Mouse (Mus musculus) limb, embryonic 13.5 days (tissue): ENCODE data around the gene Sema6c. TPM values are rescaled to one million over a fixed set of nuclear protein-coding genes. Genes with fewer than 3 reads are reported as not detected.

Experiments used
- ATAC-seq: fragments of 200-750 bp; cut with Nextera tagmentation; 2 replicates; pipeline ENCODE4 v1.8.0; 2017; ENCODE audit warnings: low read depth, moderate number of reproducible peaks, moderate TSS enrichment; ENCODE audit not compliant: low FRiP score
- H3K27ac ChIP-seq: fragments of 300-500 bp; sonication (generic); 2 replicates; pipeline ENCODE4 v1.5.1; 2015; ENCODE audit warnings: inconsistent platforms, mild to moderate bottlenecking, moderate library complexity
- H3K27me3 ChIP-seq: fragments of 300-500 bp; sonication (generic); 2 replicates; pipeline ENCODE4 v1.6.1; 2015; ENCODE audit warnings: mild to moderate bottlenecking, inconsistent platforms
- H3K36me3 ChIP-seq: fragments of 300-500 bp; sonication (generic); 2 replicates; pipeline ENCODE4 v1.6.1; 2015; ENCODE audit warnings: inconsistent platforms, mild to moderate bottlenecking, moderate library complexity
- H3K4me1 ChIP-seq: fragments of 300-500 bp; sonication (generic); 2 replicates; pipeline ENCODE4 v1.6.1; 2015; ENCODE audit warnings: inconsistent platforms
- H3K4me2 ChIP-seq: fragments of 300-500 bp; sonication (generic); replicated peaks from 2 replicates; pipeline ENCODE4 v1.6.1; 2015; ENCODE audit warnings: inconsistent platforms, mild to moderate bottlenecking, moderate library complexity
- H3K4me3 ChIP-seq: fragments of 300-500 bp; sonication (generic); 2 replicates; pipeline ENCODE4 v1.5.1; 2015; ENCODE audit warnings: moderate library complexity, mild to moderate bottlenecking, inconsistent platforms
- H3K9ac ChIP-seq: fragments of 300-500 bp; sonication (generic); 2 replicates; pipeline ENCODE4 v1.6.1; 2015; ENCODE audit warnings: mild to moderate bottlenecking, inconsistent platforms
- H3K9me3 ChIP-seq: fragments of 300-500 bp; sonication (generic); 2 replicates; pipeline ENCODE4 v1.6.1; 2016; ENCODE audit warnings: inconsistent platforms
- WGBS: fragments of 180-500 bp; shearing (Covaris S2); methylation state at CpG from one replicate; pipeline ENCODE4 v1.1.7; 2015; 5-methylcytosine and 5-hydroxymethylcytosine counted together
- polyA plus RNA-seq: library from polyadenylated mRNA; unstranded; fragments of >200 nt; fragmentation: Nextera tagmentation; extraction: Ambion mirVana; gene quantifications from 2 replicates; pipeline ENCODE4 v1.2.1, GENCODE M21; 2015

Gene Sema6c
- polyA plus RNA-seq, 1 experiment from 2014 or later, result 11.1 TPM

GRCm38 (mm10) chr3:95173256-95173949 lies 13.1 kb downstream of the Sema6c start:
- ATAC-seq, result no peak
- Histone ChIP-seq H3K27me3 (peaks cover 53% of the 10 kb centered on the region), H3K36me3 (peaks cover 55% of the 10 kb centered on the region), H3K9ac (peak overlapping the region; percentile 61), H3K9me3 (no peaks in the 10 kb centered on the region), H3K4me1 (peaks cover 21% of the 10 kb centered on the region), H3K4me2 (peak overlapping the region; percentile 55), H3K27ac (no peak overlapping the region), H3K4me3 (peak overlapping the region; percentile 33)
- WGBS, result 10% methylated on average over 57 of the region's 58 CpGs

GRCm38 (mm10) chr3:95174011-95174592 lies 13.8 kb downstream of the Sema6c start:
- H3K4me1 ChIP-seq, result peaks cover 21% of the 10 kb centered on the region
- H3K9me3 ChIP-seq, result no peaks in the 10 kb centered on the region
- H3K9ac ChIP-seq, result no peak overlapping the region
- peaks cover 51% of the 10 kb centered on the region for H3K27me3 ChIP-seq
- H3K4me3 ChIP-seq, result peak overlapping the region; percentile 5; the same call in 1 of the 2 replicates
- peaks cover 48% of the 10 kb centered on the region for H3K36me3 ChIP-seq
- ATAC-seq, result peak; percentile 55
- H3K27ac ChIP-seq, result no peak overlapping the region
- WGBS, result 7% methylated on average over 16 of the region's 16 CpGs
- peak overlapping the region; percentile 55 for H3K4me2 ChIP-seq

GRCm38 (mm10) chr3:95176500-95176899 lies 16.2 kb downstream of the Sema6c start:
- no peak overlapping the region for H3K4me2 ChIP-seq
- ATAC-seq, result no peak
- no peak overlapping the region for H3K27ac ChIP-seq
- H3K27me3 ChIP-seq, result peaks cover 27% of the 10 kb centered on the region
- H3K4me3 ChIP-seq, result no peak overlapping the region
- peaks cover 24% of the 10 kb centered on the region for H3K36me3 ChIP-seq
- 75% methylated on average over 3 of the region's 3 CpGs for WGBS
- H3K4me1 ChIP-seq, result peaks cover 21% of the 10 kb centered on the region
- no peak overlapping the region for H3K9ac ChIP-seq
- H3K9me3 ChIP-seq, result no peaks in the 10 kb centered on the region

- no peak for ATAC-seq
- Histone ChIP-seq H3K9me3 (no peaks in the 10 kb centered on the region), H3K4me2 (no peak overlapping the region), H3K27ac (no peak overlapping the region), H3K4me1 (peaks cover 15% of the 10 kb centered on the region), H3K4me3 (no peak overlapping the region), H3K27me3 (peaks cover 16% of the 10 kb centered on the region), H3K36me3 (peaks cover 18% of the 10 kb centered on the region), H3K9ac (peak overlapping the region; percentile 39; the same call in 1 of the 2 replicates)
- 60% methylated on average over 6 of the region's 6 CpGs for WGBS
Measured at GRCm38 (mm10) chr3:95177583-95177982, 17.3 kb downstream of the Sema6c start.

- Histone ChIP-seq H3K27ac (no peak overlapping the region), H3K36me3 (peaks cover 18% of the 10 kb centered on the region), H3K4me2 (no peak overlapping the region), H3K4me3 (no peak overlapping the region), H3K4me1 (peaks cover 2% of the 10 kb centered on the region; the same call in 1 of the 2 replicates), H3K9me3 (no peaks in the 10 kb centered on the region), H3K9ac (no peak overlapping the region), H3K27me3 (peaks cover 3% of the 10 kb centered on the region; the same call in 1 of the 2 replicates)
- no peak for ATAC-seq
- 82% methylated on average over 5 of the region's 5 CpGs for WGBS
Measured at GRCm38 (mm10) chr3:95178948-95179347, 18.7 kb downstream of the Sema6c start.

- Histone ChIP-seq H3K9me3 (no peaks in the 10 kb centered on the region), H3K4me1 (no peaks in the 10 kb centered on the region), H3K27ac (no peak overlapping the region), H3K4me3 (no peak overlapping the region), H3K27me3 (no peaks in the 10 kb centered on the region), H3K36me3 (peaks cover 28% of the 10 kb centered on the region), H3K4me2 (no peak overlapping the region), H3K9ac (no peak overlapping the region)
- no peak for ATAC-seq
- WGBS, result 70% methylated on average over 3 of the region's 3 CpGs
Measured at GRCm38 (mm10) chr3:95179890-95180289, 19.6 kb downstream of the Sema6c start.

GRCm38 (mm10) chr3:95181841-95182240 lies 21.6 kb downstream of the Sema6c start:
- no peak overlapping the region for H3K4me2 ChIP-seq
- H3K27ac ChIP-seq, result no peak overlapping the region
- no peaks in the 10 kb centered on the region for H3K27me3 ChIP-seq
- no peaks in the 10 kb centered on the region for H3K4me1 ChIP-seq
- H3K9me3 ChIP-seq, result no peaks in the 10 kb centered on the region
- H3K9ac ChIP-seq, result no peak overlapping the region
- peaks cover 46% of the 10 kb centered on the region for H3K36me3 ChIP-seq
- H3K4me3 ChIP-seq, result no peak overlapping the region
- no peak for ATAC-seq
- whole genome bisulfite sequencing, result 74% methylated on average over 1 of the region's 1 CpGs

- no peak overlapping the region for H3K27ac ChIP-seq
- no peak overlapping the region for H3K4me2 ChIP-seq
- H3K4me3 ChIP-seq, result no peak overlapping the region
- H3K36me3 ChIP-seq, result peaks cover 77% of the 10 kb centered on the region
- no peaks in the 10 kb centered on the region for H3K27me3 ChIP-seq
- ATAC-seq, result no peak
- no peaks in the 10 kb centered on the region for H3K4me1 ChIP-seq
- H3K9me3 ChIP-seq, result no peaks in the 10 kb centered on the region
- H3K9ac ChIP-seq, result no peak overlapping the region
- 90% methylated on average over 9 of the region's 9 CpGs for WGBS
Measured at GRCm38 (mm10) chr3:95184796-95185577, 24.7 kb downstream of the Sema6c start.

GRCm38 (mm10) chr3:95186100-95186499 lies 25.8 kb downstream of the Sema6c start:
- Histone ChIP-seq H3K4me2 (no peak overlapping the region), H3K4me3 (no peak overlapping the region), H3K27ac (no peak overlapping the region), H3K9me3 (no peaks in the 10 kb centered on the region), H3K36me3 (peaks cover 83% of the 10 kb centered on the region), H3K9ac (no peak overlapping the region), H3K4me1 (no peaks in the 10 kb centered on the region), H3K27me3 (no peaks in the 10 kb centered on the region)
- 96% methylated on average over 2 of the region's 2 CpGs for WGBS
- no peak for ATAC-seq

GRCm38 (mm10) chr3:95186888-95187287 lies 26.6 kb downstream of the Sema6c start:
- WGBS, result 86% methylated on average over 6 of the region's 6 CpGs
- no peaks in the 10 kb centered on the region for H3K4me1 ChIP-seq
- H3K27me3 ChIP-seq, result no peaks in the 10 kb centered on the region
- H3K9ac ChIP-seq, result no peak overlapping the region
- peaks cover 85% of the 10 kb centered on the region for H3K36me3 ChIP-seq
- no peak overlapping the region for H3K27ac ChIP-seq
- H3K4me3 ChIP-seq, result no peak overlapping the region
- no peak overlapping the region for H3K4me2 ChIP-seq
- no peak for ATAC-seq
- H3K9me3 ChIP-seq, result no peaks in the 10 kb centered on the region

- H3K4me1 ChIP-seq, result no peaks in the 10 kb centered on the region
- H3K27ac ChIP-seq, result no peak overlapping the region
- H3K9me3 ChIP-seq, result no peaks in the 10 kb centered on the region
- 75% methylated on average over 6 of the region's 6 CpGs for WGBS
- no peak for ATAC-seq
- H3K27me3 ChIP-seq, result no peaks in the 10 kb centered on the region
- no peak overlapping the region for H3K4me3 ChIP-seq
- peaks cover 75% of the 10 kb centered on the region for H3K36me3 ChIP-seq
- H3K9ac ChIP-seq, result no peak overlapping the region
- no peak overlapping the region for H3K4me2 ChIP-seq
Measured at GRCm38 (mm10) chr3:95194721-95195135, 34.5 kb downstream of the Sema6c start.

- no peaks in the 10 kb centered on the region for H3K9me3 ChIP-seq
- ATAC-seq, result no peak
- H3K4me2 ChIP-seq, result no peak overlapping the region
- H3K9ac ChIP-seq, result no peak overlapping the region
- H3K36me3 ChIP-seq, result peaks cover 78% of the 10 kb centered on the region
- no peak overlapping the region for H3K4me3 ChIP-seq
- no peaks in the 10 kb centered on the region for H3K4me1 ChIP-seq
- H3K27me3 ChIP-seq, result no peaks in the 10 kb centered on the region
- no peak overlapping the region for H3K27ac ChIP-seq
- 85% methylated on average over 2 of the region's 2 CpGs for WGBS
Measured at GRCm38 (mm10) chr3:95195772-95196171, 35.5 kb downstream of the Sema6c start.
